Mouse (Mus musculus) ES-E14 (cell line): Measurements from ENCODE around the gene Gpatch3.

Experiments used
- CHD2 ChIP-seq: IDR thresholded peaks from 2 replicates; pipeline ENCODE4 v1.6.1; 2014; ENCODE audit warnings: mild to moderate bottlenecking, low read depth, low read length, inconsistent platforms
- MAFK ChIP-seq: IDR thresholded peaks from 2 replicates; pipeline ENCODE4 v1.6.1; 2014; ENCODE audit warnings: mild to moderate bottlenecking, low read depth, low read length, inconsistent platforms; ENCODE audit not compliant: insufficient read depth
- ZC3H11A ChIP-seq: IDR thresholded peaks from 2 replicates; pipeline ENCODE4 v1.6.1; 2012; ENCODE audit warnings: low read depth, mild to moderate bottlenecking, inconsistent platforms, low read length, borderline replicate concordance
- ZNF384 ChIP-seq: IDR thresholded peaks from 2 replicates; pipeline ENCODE4 v1.6.1; 2012; ENCODE audit warnings: low read depth, low read length, inconsistent platforms

GRCm38 (mm10) chr4:133570066-133570466 lies 4.5 kb upstream of the Gpatch3 start:
- no peak for TF ChIP-seq ZNF384
- TF ChIP-seq MAFK = no peak
- TF ChIP-seq ZC3H11A = no peak
- no peak for TF ChIP-seq CHD2
